Mouse (Mus musculus) ES-E14 (cell line): ENCODE results near the gene Zbtb8a.

Experiments used
- CHD2 ChIP-seq: IDR thresholded peaks from 2 replicates; pipeline ENCODE4 v1.6.1; 2014; ENCODE audit warnings: mild to moderate bottlenecking, low read depth, low read length, inconsistent platforms
- HCFC1 ChIP-seq: IDR thresholded peaks from 2 replicates; pipeline ENCODE4 v1.6.1; 2012; ENCODE audit warnings: low read length, inconsistent platforms, borderline replicate concordance; ENCODE audit not compliant: insufficient read depth
- MAFK ChIP-seq: IDR thresholded peaks from 2 replicates; pipeline ENCODE4 v1.6.1; 2014; ENCODE audit warnings: mild to moderate bottlenecking, low read depth, low read length, inconsistent platforms; ENCODE audit not compliant: insufficient read depth
- ZC3H11A ChIP-seq: IDR thresholded peaks from 2 replicates; pipeline ENCODE4 v1.6.1; 2012; ENCODE audit warnings: low read depth, mild to moderate bottlenecking, inconsistent platforms, low read length, borderline replicate concordance
- ZNF384 ChIP-seq: IDR thresholded peaks from 2 replicates; pipeline ENCODE4 v1.6.1; 2012; ENCODE audit warnings: low read depth, low read length, inconsistent platforms

DNA sequence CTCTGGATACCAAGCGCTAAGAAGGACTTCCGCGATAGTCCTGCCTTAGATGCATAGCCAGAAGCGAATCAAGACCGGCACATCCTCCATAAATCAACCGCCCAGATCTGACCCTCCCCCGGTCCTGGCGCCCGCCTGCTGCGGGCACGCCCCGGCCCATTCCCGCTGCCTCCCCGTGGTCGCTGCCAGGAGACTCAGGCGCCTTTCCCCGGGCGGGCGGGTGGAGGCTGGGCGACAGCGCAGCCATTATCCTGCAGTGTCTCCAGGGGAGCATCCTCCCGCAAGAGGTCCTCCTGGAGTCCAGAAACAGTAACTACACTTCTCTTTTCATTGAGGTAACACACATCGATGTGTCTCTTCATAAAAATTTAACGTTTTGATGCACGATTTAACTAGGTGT, 28.5 kb upstream of the Zbtb8a start:
- no peak for TF ChIP-seq HCFC1
- TF ChIP-seq ZNF384, result no peak
- TF ChIP-seq ZC3H11A, result no peak
- TF ChIP-seq CHD2, result no peak
- TF ChIP-seq MAFK, result no peak
